Mouse (Mus musculus) embryonic stem cell, embryonic (primary cell): ENCODE measurements at regions not wholly inside any gene's neighbourhood (a gene's known extent, or its start where the extent isn't known, plus 50 kb on each side); places are given as distances from the start of the nearest gene placed in this dataset.

Source experiments
- CTCF ChIA-PET, 4 experiments: fragments of 300-600 bp in 2 of 4; fragments of 350-600 bp in 2 of 4; sonication (Branson Sonifier 250); formaldehyde crosslinking; loops; one replicate each; lab custom pipeline; 2022; ENCODE audit warnings: inconsistent platforms in 2 of 4; lab: Charles Lee
- POLR2A ChIA-PET, 4 experiments: fragments of 300-600 bp in 2 of 4; fragments of 350-600 bp in 2 of 4; sonication (Branson Sonifier 250); formaldehyde crosslinking; loops; one replicate each; lab custom pipeline; 2022; ENCODE audit warnings: antibody characterized with exemption in 4 of 4, inconsistent platforms in 1 of 4; lab: Charles Lee

GRCm38 (mm10) chr2:28387422-28387836 is 59.2 kb upstream of the Ppp1r26 start:
- POLR2A ChIA-PET = no interaction called here
- CTCF ChIA-PET = no interaction called here

DNA sequence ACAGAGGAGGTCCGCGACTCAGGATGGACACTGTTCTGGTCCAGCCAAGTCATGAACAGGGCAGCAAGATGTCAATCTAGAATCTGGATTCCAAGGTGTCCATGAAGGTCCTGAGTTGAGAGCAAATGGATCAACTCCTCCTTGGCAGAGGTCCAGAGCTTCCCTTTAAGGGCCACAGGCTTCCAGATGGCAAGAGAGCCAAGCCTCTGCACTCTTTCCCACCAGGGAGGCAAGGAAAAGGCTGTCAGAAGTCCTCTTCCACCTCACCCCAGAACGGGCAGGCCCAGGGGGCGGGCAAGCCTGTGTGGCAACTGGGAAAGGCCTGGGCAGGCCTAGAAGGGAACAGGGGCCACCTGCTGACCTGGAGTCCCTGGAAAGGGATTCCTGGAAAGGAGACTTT is 58.7 kb upstream of the Ppp1r26 start:
- POLR2A ChIA-PET = no interaction called here
- CTCF ChIA-PET = no interaction called here

DNA sequence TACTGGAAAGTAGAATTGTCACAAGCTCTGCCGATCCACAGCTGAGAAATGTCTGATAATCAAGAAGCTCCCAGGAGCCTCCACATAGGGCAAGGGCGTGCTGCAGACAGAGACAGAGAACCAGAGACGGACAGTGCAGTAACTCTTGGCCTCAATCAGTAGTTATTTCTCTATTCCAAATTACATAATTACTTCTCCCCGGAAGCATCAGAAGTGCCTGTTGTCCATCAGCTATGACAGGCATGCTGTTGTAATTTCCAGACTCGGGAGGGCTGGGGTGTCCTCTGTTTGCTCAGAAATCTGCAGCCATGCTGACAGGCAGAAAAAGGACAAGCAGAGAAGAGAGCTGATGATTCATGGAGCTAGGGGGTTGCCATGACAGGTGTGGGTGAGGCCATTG is 56.9 kb upstream of the Ppp1r26 start:
- CTCF ChIA-PET = interaction anchor here in 1 of 4 experiments (1.0 kb wide), 1 partner anchor 20 kb away, joined by 4 read pairs; no protein-coding TSS in a partner anchor
- POLR2A ChIA-PET = no interaction called here

DNA sequence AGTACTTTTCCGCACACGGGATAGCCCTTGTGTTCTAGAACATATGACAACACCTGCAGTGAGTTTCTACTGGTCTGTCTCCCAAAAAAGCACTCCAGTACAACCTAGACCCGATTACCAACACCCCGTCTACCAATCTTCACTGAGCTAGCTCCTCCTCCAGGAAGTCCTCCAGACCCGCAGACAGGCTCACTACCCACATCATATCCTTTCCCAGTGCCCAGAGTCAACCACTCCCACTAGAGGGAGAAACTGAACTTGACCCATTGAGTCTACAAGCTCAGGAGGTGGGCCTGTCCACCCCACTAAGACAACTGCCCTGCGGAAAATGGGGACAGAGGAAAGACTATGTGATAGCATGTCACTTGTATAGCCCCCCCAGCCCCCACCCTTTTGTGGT is 51.2 kb upstream of the Ppp1r26 start:
- POLR2A ChIA-PET = interaction anchor here in 2 of 4 experiments (0.7 to 1.7 kb wide), 3 partner anchors 26 to 307 kb away, joined by 3 to 4 read pairs (median 3); partner anchors contain the start of gene Ralgds (in 1 of the 2)
- CTCF ChIA-PET = interaction anchor here in 2 of 4 experiments (0.6 to 2.8 kb wide), 5 partner anchors 20 to 230 kb away, joined by 3 to 9 read pairs (median 4); no protein-coding TSS in a partner anchor
